Mouse (Mus musculus) CH12.LX (cell line): Measurements from ENCODE around the gene Xylt1.

Experiments
- BHLHE40 ChIP-seq: IDR thresholded peaks from 2 replicates; pipeline ENCODE4 v1.6.1; 2011; ENCODE audit warnings: mild to moderate bottlenecking, low read depth, low read length, improper control_type of control experiment
- CTCF ChIP-seq, 2 experiments: IDR thresholded peaks in 1 of 2; conservative IDR thresholded peaks in 1 of 2; 2 replicates each; pipeline ENCODE4 v1.5.1; 2011 to 2012; ENCODE audit warnings: low read depth in 2 of 2, low read length in 2 of 2, improper control_type of control experiment in 1 of 2, inconsistent platforms in 1 of 2, mild to moderate bottlenecking in 1 of 2, moderate library complexity in 1 of 2
- EP300 ChIP-seq: IDR thresholded peaks from 2 replicates; pipeline ENCODE4 v1.6.1; 2011; ENCODE audit warnings: low read length, improper control_type of control experiment
- HCFC1 ChIP-seq: IDR thresholded peaks from 2 replicates; pipeline ENCODE4 v1.6.1; 2012; ENCODE audit warnings: low read depth, mild to moderate bottlenecking, inconsistent platforms, low read length, improper control_type of control experiment
- IRF4 ChIP-seq: IDR thresholded peaks from 2 replicates; pipeline ENCODE4 v1.6.1; 2014; ENCODE audit warnings: low read depth, mild to moderate bottlenecking, inconsistent platforms, low read length, improper control_type of control experiment
- MAX ChIP-seq: IDR thresholded peaks from 2 replicates; pipeline ENCODE4 v1.6.1; 2011; ENCODE audit warnings: low read length, improper control_type of control experiment
- NRF1 ChIP-seq: IDR thresholded peaks from 2 replicates; pipeline ENCODE4 v1.6.1; 2014; ENCODE audit warnings: low read depth, mild to moderate bottlenecking, inconsistent platforms, low read length, improper control_type of control experiment, moderate library complexity
- POLR2A ChIP-seq: IDR thresholded peaks from 2 replicates; pipeline ENCODE4 v1.6.1; 2011; ENCODE audit warnings: low read depth, mild to moderate bottlenecking, improper control_type of control experiment, low read length
- TCF12 ChIP-seq: IDR thresholded peaks from 2 replicates; pipeline ENCODE4 v1.6.1; 2014; ENCODE audit warnings: low read depth, mild to moderate bottlenecking, inconsistent platforms, low read length, improper control_type of control experiment
- UBTF ChIP-seq: IDR thresholded peaks from 2 replicates; pipeline ENCODE4 v1.6.1; 2012; ENCODE audit warnings: low read depth, mild to moderate bottlenecking, inconsistent platforms, low read length, improper control_type of control experiment, moderate library complexity
- USF1 ChIP-seq: IDR thresholded peaks from 2 replicates; pipeline ENCODE4 v1.6.1; 2014; ENCODE audit warnings: low read depth, mild to moderate bottlenecking, inconsistent platforms, low read length, improper control_type of control experiment
- ZMIZ1 ChIP-seq: IDR thresholded peaks from 2 replicates; pipeline ENCODE4 v1.6.1; 2012; ENCODE audit warnings: low read depth, mild to moderate bottlenecking, inconsistent platforms, low read length, improper control_type of control experiment
- ZNF384 ChIP-seq: IDR thresholded peaks from 2 replicates; pipeline ENCODE4 v1.6.1; 2012; ENCODE audit warnings: low read depth, low read length, improper control_type of control experiment, inconsistent platforms

- TF ChIP-seq CTCF (conservative IDR thresholded peaks at IDR 0.05 in 1 of 2, IDR thresholded peaks at IDR 0.05 in 1 of 2; ENCODE audit: low read depth in 2 of 2, low read length in 2 of 2) (no peak), MAX (no peak), EP300 (no peak), POLR2A (no peak), HCFC1 (no peak), USF1 (no peak), TCF12 (no peak), ZMIZ1 (no peak), ZNF384 (no peak), BHLHE40 (no peak), UBTF (no peak), IRF4 (no peak), NRF1 (no peak)
Measured at GRCm38 (mm10) chr7:117409268-117409988, 28.6 kb downstream of the Xylt1 start.
